Mouse (Mus musculus): Measurements from ENCODE around the gene Stxbp2. TPM values are rescaled to one million over a fixed set of nuclear protein-coding genes. Genes with fewer than 3 reads are reported as not detected.

Gene Stxbp2
- polyA plus RNA-seq, 1 experiment from 2014 or later: 102 TPM

DNA sequence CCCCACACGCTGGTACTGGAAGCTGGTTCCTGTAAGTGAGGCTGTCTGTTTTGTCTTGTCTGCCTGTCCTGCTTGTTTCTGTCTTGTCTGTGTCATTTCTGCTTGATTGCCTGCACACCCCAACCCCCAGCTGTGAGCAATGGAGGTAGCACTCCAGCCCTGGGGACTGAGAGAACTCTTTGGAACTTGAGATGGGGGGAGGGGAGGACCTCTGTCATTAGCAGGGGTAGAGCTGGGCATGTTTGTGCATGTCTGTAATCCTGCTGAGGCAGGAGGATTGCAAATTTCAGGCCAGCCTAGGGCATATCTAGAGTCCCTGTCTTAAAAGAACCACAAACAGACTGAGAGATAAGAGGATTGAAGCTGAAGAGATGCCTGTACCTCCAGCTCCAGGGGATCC, 31.5 kb upstream of the Stxbp2 start:
- H3K4me1 ChIP-seq (ENCODE audit: insufficient read depth, low read length): 0 out of 2 replicates have a peak, but pooled peaks cover 4% of the 10 kb centered on the region
- H3K9me3 ChIP-seq (ENCODE audit: low read length): no peaks in the 10 kb centered on the region
- 60% methylated on average over 1 of the region's 1 CpGs for WGBS
- H3K4me2 ChIP-seq (replicated peaks; ENCODE audit: low read depth, low read length): no peak overlapping the region
- no peaks in the 10 kb centered on the region for H3K27me3 ChIP-seq (ENCODE audit: insufficient read depth, low read length)
- no peak overlapping the region for H3K4me3 ChIP-seq (ENCODE audit: low read length)
- peaks cover 40% of the 10 kb centered on the region for H3K36me3 ChIP-seq (ENCODE audit: insufficient read depth, low read length)
- no peak for ATAC-seq (ENCODE audit: low FRiP score, low TSS enrichment)
- no peak overlapping the region for H3K9ac ChIP-seq (replicated peaks; ENCODE audit: low read length)
- no peak overlapping the region for H3K27ac ChIP-seq (ENCODE audit: low read length)

DNA sequence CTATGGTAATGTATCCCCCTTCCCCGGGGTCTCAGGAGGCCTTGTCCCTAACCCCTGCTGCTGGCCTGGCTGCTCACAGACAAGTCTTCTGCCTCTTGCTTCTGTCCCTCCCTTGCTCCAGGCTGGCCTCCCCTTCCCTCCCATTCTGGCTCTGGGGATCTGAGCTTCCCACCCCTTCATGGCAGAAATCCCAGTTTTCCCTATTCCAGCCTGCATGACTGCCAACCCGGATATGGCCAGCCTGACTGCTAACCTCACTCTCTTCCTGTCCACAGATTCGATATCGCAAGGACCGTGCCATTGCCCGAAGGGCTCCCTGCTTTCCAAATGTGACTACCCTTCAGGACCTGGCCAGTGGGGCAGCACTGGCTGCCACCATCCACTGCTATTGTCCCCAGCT, 30.4 kb upstream of the Stxbp2 start:
- Histone ChIP-seq H3K9me3 (ENCODE audit: low read length) (no peaks in the 10 kb centered on the region), H3K9ac (replicated peaks; ENCODE audit: low read length) (no peak overlapping the region), H3K36me3 (ENCODE audit: insufficient read depth, low read length) (peaks cover 47% of the 10 kb centered on the region), H3K27ac (ENCODE audit: low read length) (no peak overlapping the region), H3K4me1 (ENCODE audit: insufficient read depth, low read length) (0 out of 2 replicates have a peak, but pooled peaks cover 4% of the 10 kb centered on the region), H3K4me2 (replicated peaks; ENCODE audit: low read depth, low read length) (no peak overlapping the region), H3K4me3 (ENCODE audit: low read length) (no peak overlapping the region), H3K27me3 (ENCODE audit: insufficient read depth, low read length) (no peaks in the 10 kb centered on the region)
- 77% methylated on average over 6 of the region's 6 CpGs for WGBS
- no peak for ATAC-seq (ENCODE audit: low FRiP score, low TSS enrichment)

GRCm38 (mm10) chr8:3603439-3603838, 27.3 kb upstream of the Stxbp2 start:
- Histone ChIP-seq H3K4me2 (replicated peaks; ENCODE audit: low read depth, low read length) (no peak overlapping the region), H3K36me3 (ENCODE audit: insufficient read depth, low read length) (peaks cover 55% of the 10 kb centered on the region), H3K27ac (ENCODE audit: low read length) (no peak overlapping the region), H3K4me1 (ENCODE audit: insufficient read depth, low read length) (no peaks in the 10 kb centered on the region), H3K9me3 (ENCODE audit: low read length) (no peaks in the 10 kb centered on the region), H3K9ac (replicated peaks; ENCODE audit: low read length) (no peak overlapping the region), H3K27me3 (ENCODE audit: insufficient read depth, low read length) (no peaks in the 10 kb centered on the region), H3K4me3 (ENCODE audit: low read length) (no peak overlapping the region)
- WGBS: 61% methylated on average over 11 of the region's 13 CpGs
- no peak for ATAC-seq (ENCODE audit: low FRiP score, low TSS enrichment)

- no peaks in the 10 kb centered on the region for H3K27me3 ChIP-seq (ENCODE audit: insufficient read depth, low read length)
- no peak overlapping the region for H3K9ac ChIP-seq (replicated peaks; ENCODE audit: low read length)
- H3K4me3 ChIP-seq (ENCODE audit: low read length): no peak overlapping the region
- peak; percentile 52; the same call in 1 of the 2 replicates for ATAC-seq (ENCODE audit: low FRiP score, low TSS enrichment)
- no peak overlapping the region for H3K4me2 ChIP-seq (replicated peaks; ENCODE audit: low read depth, low read length)
- H3K36me3 ChIP-seq (ENCODE audit: insufficient read depth, low read length): peaks cover 60% of the 10 kb centered on the region
- 82% methylated on average over 16 of the region's 16 CpGs for WGBS
- H3K27ac ChIP-seq (ENCODE audit: low read length): peak overlapping the region; percentile 57
- no peaks in the 10 kb centered on the region for H3K4me1 ChIP-seq (ENCODE audit: insufficient read depth, low read length)
- H3K9me3 ChIP-seq (ENCODE audit: low read length): no peaks in the 10 kb centered on the region
Measured at GRCm38 (mm10) chr8:3606593-3606992, 24.2 kb upstream of the Stxbp2 start.

- Histone ChIP-seq H3K36me3 (ENCODE audit: insufficient read depth, low read length) (peaks cover 63% of the 10 kb centered on the region), H3K4me3 (ENCODE audit: low read length) (no peak overlapping the region), H3K9ac (replicated peaks; ENCODE audit: low read length) (no peak overlapping the region), H3K27me3 (ENCODE audit: insufficient read depth, low read length) (no peaks in the 10 kb centered on the region), H3K9me3 (ENCODE audit: low read length) (no peaks in the 10 kb centered on the region), H3K4me2 (replicated peaks; ENCODE audit: low read depth, low read length) (no peak overlapping the region), H3K27ac (ENCODE audit: low read length) (no peak overlapping the region), H3K4me1 (ENCODE audit: insufficient read depth, low read length) (no peaks in the 10 kb centered on the region)
- WGBS: 84% methylated on average over 7 of the region's 7 CpGs
- no peak for ATAC-seq (ENCODE audit: low FRiP score, low TSS enrichment)
Measured at GRCm38 (mm10) chr8:3607822-3608221, 22.9 kb upstream of the Stxbp2 start.

- H3K4me2 ChIP-seq (replicated peaks; ENCODE audit: low read depth, low read length): no peak overlapping the region
- no peaks in the 10 kb centered on the region for H3K27me3 ChIP-seq (ENCODE audit: insufficient read depth, low read length)
- peak overlapping the region; percentile 17 for H3K27ac ChIP-seq (ENCODE audit: low read length)
- H3K36me3 ChIP-seq (ENCODE audit: insufficient read depth, low read length): peaks cover 63% of the 10 kb centered on the region
- H3K4me1 ChIP-seq (ENCODE audit: insufficient read depth, low read length): no peaks in the 10 kb centered on the region
- H3K4me3 ChIP-seq (ENCODE audit: low read length): no peak overlapping the region
- ATAC-seq (ENCODE audit: low FRiP score, low TSS enrichment): no peak
- WGBS: 66% methylated on average over 12 of the region's 12 CpGs
- H3K9ac ChIP-seq (replicated peaks; ENCODE audit: low read length): no peak overlapping the region
- H3K9me3 ChIP-seq (ENCODE audit: low read length): no peaks in the 10 kb centered on the region
Measured at GRCm38 (mm10) chr8:3609046-3609815, 21.5 kb upstream of the Stxbp2 start.

GRCm38 (mm10) chr8:3609816-3610150, 21.0 kb upstream of the Stxbp2 start:
- Histone ChIP-seq H3K9ac (replicated peaks; ENCODE audit: low read length) (no peak overlapping the region), H3K36me3 (ENCODE audit: insufficient read depth, low read length) (peaks cover 63% of the 10 kb centered on the region)
- WGBS: 79% methylated on average over 6 of the region's 6 CpGs

DNA sequence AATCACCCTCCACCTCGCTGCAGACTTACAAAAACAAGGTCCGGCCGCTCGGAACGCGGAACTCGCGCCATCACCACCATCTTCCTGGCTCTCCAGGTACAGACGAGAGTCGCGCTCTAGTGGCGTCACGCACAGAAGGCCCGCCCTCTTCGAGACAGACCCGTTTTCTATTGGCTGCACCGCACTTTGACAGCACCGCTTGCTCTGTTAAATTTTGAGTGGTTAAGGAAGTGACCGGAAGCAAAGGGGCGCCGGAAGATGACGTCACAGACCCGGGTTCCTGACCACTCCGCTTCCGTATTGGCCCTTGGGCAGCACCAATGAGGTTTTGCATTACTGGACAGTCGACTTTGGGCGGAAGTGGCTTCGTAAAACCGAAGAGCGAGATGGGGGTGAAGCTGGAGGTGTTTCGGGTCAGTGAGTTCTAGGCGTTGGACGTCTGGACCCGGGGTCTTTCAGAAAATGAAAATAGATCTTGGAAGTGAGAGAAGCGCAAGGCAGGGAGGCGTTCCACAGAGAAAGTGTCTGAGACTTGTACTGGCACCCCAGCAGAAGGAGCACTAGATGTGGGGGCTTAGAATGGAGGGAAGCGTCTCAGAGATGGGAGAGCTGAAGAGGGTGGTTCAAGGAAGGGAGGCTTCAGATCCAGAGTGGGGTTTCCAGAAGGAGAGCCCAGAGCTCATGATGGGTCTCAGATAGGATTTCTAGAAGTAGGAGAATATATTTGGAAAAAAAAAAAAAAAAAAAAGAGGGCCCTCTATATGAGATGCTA, 9.4 kb upstream of the Stxbp2 start, which contains the start of the genes Xab2 and Pet100:
TSS of gene Xab2 (minus strand) at position 118 of the 772 bp plus-strand sequence.
TSS of gene Pet100 (plus strand) at position 350 of the 772 bp plus-strand sequence.
- H3K9ac ChIP-seq (replicated peaks; ENCODE audit: low read length): peak within 1 kb of the TSS; percentile 88
- no peak within 1 kb of the TSS for H3K27ac ChIP-seq (ENCODE audit: low read length)
- WGBS: under 1% methylated on average over 37 of the region's 37 CpGs
- peaks cover 15% of the 10 kb centered on the region for H3K36me3 ChIP-seq (ENCODE audit: insufficient read depth, low read length)
- H3K4me2 ChIP-seq (replicated peaks; ENCODE audit: low read depth, low read length): peak within 1 kb of the TSS; percentile 81
- peak; percentile 98 for ATAC-seq (ENCODE audit: low FRiP score, low TSS enrichment)
- peaks cover 13% of the 10 kb centered on the region for H3K4me1 ChIP-seq (ENCODE audit: insufficient read depth, low read length)
- no peaks in the 10 kb centered on the region for H3K9me3 ChIP-seq (ENCODE audit: low read length)
- H3K27me3 ChIP-seq (ENCODE audit: insufficient read depth, low read length): no peaks in the 10 kb centered on the region
- peak within 1 kb of the TSS; percentile 79 for H3K4me3 ChIP-seq (ENCODE audit: low read length)

More at GRCm38 (mm10) chr8:3609816-3610150, 21.0 kb upstream of the Stxbp2 start:
- ATAC-seq (ENCODE audit: low FRiP score, low TSS enrichment): peak; percentile 46; the same call in 1 of the 2 replicates
- no peaks in the 10 kb centered on the region for H3K27me3 ChIP-seq (ENCODE audit: insufficient read depth, low read length)
- no peak overlapping the region for H3K4me3 ChIP-seq (ENCODE audit: low read length)
- peak overlapping the region; percentile 17 for H3K27ac ChIP-seq (ENCODE audit: low read length)
- H3K4me1 ChIP-seq (ENCODE audit: insufficient read depth, low read length): no peaks in the 10 kb centered on the region
- H3K4me2 ChIP-seq (replicated peaks; ENCODE audit: low read depth, low read length): no peak overlapping the region
- H3K9me3 ChIP-seq (ENCODE audit: low read length): no peaks in the 10 kb centered on the region

GRCm38 (mm10) chr8:3622119-3622518, 8.6 kb upstream of the Stxbp2 start:
- no peak for ATAC-seq (ENCODE audit: low FRiP score, low TSS enrichment)
- Histone ChIP-seq H3K9ac (replicated peaks; ENCODE audit: low read length) (peak overlapping the region; percentile 87; the same call in 1 of the 2 replicates), H3K4me1 (ENCODE audit: insufficient read depth, low read length) (peaks cover 13% of the 10 kb centered on the region), H3K9me3 (ENCODE audit: low read length) (no peaks in the 10 kb centered on the region), H3K27me3 (ENCODE audit: insufficient read depth, low read length) (no peaks in the 10 kb centered on the region), H3K36me3 (ENCODE audit: insufficient read depth, low read length) (peaks cover 8% of the 10 kb centered on the region), H3K4me3 (ENCODE audit: low read length) (peak overlapping the region; percentile 79), H3K4me2 (replicated peaks; ENCODE audit: low read depth, low read length) (peak overlapping the region; percentile 81), H3K27ac (ENCODE audit: low read length) (no peak overlapping the region)
- WGBS: 70% methylated on average over 8 of the region's 8 CpGs
